Mouse (Mus musculus) urinary bladder, postnatal 36 days (tissue): Measurements from ENCODE around the gene Fgf12.

Source experiments
- DNase-seq, 2 experiments: peaks; one replicate each; pipeline ENCODE4 v3.0.0; 2022; ENCODE audit warnings: low spot score in 2 of 2, mixed read lengths in 1 of 2

The Fgf12 gene

DNA sequence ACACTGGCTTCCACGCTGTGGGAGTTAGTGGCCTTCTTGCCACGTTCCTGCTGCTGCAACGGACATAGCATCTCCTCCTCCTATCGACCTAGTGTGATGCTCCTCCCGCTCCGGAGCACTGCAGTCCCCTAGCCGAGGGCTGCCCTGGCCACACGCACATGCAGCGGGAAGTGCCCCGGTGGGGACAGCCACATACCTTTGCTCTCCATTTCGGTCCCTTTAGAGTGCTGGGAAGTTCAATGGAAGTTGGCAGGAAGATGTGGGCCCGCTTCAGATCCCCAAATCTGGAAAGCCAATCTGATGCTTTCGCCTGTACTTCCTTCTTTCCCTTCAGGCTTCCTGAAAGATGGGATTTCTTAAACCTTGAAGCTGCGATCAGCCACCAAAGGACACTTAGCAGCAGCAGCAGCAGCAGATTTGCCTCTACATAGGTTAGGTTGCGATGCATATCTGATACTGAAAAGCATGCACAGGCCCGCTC lies at the start of gene Fgf12:
Fgf12 (minus strand) TSS at position 431 of the 481 bp plus-strand sequence.
- DNase-seq: no peak

DNA sequence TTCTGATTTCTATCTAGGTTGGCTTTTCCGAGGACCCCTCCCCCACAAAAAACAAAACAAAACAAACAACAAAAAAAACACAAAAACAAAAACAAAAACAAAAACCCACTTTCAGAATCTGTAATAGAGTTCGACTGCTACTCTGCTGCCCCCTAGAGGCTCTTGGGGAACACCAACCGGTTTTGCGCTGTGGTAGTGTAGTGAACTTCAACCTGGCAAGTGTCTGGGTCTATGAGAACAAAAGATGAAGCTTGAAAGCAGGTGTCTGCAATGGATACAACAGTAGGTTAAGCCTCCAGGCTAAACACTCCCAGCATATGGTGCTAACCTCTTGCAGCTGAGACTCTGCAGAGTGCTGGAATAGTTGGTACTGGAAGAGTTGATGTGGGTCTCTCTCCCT lies 40.2 kb upstream of the Fgf12 start:
- peak in 1 of 2 experiments; percentile 6 for DNase-seq

DNA sequence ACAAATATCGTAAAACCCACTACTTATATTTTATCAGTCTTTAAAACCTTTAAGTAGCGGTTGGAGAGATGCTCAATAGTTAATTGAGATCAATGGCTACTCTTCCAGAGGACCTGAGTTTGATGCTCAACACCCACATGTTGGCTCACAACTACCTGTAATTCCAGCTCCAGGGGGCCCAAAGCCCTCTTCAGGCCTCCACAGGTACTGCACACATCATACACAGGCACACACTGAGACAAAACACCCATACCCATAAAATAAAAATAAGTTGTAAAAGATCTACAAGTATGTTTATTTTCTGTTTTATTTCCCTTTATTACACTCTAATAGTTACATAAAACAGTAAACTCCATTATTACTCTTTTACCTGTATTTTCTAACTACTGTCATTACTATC lies 17.4 kb upstream of the Fgf12 start:
- no peak for DNase-seq

DNA sequence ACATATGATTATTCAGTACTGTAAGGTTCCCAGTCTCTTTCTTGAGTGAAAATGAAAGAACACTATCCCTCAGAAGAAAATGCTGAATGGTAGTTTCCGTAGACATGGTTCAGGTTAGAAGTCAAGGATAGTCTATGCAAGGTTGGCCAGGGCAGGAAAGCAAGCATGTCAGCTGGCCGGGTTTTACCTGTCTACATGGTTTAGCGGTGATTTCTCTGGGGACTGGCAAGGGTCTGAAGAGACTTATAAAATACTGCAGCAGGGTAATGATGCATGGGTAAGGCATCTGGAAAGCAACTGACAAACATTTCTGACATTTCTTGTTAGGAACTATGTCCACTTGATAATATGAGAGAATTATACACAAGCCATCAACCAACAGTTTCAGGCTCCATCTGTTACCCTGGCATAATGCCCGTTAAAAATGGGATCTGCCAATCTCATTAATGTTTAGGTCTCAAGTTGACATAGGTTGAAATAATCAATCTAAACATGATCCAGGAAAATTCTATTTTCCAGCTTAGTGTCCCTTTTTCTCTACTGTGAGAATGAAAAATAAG lies 8.6 kb upstream of the Fgf12 start:
- DNase-seq: no peak

DNA sequence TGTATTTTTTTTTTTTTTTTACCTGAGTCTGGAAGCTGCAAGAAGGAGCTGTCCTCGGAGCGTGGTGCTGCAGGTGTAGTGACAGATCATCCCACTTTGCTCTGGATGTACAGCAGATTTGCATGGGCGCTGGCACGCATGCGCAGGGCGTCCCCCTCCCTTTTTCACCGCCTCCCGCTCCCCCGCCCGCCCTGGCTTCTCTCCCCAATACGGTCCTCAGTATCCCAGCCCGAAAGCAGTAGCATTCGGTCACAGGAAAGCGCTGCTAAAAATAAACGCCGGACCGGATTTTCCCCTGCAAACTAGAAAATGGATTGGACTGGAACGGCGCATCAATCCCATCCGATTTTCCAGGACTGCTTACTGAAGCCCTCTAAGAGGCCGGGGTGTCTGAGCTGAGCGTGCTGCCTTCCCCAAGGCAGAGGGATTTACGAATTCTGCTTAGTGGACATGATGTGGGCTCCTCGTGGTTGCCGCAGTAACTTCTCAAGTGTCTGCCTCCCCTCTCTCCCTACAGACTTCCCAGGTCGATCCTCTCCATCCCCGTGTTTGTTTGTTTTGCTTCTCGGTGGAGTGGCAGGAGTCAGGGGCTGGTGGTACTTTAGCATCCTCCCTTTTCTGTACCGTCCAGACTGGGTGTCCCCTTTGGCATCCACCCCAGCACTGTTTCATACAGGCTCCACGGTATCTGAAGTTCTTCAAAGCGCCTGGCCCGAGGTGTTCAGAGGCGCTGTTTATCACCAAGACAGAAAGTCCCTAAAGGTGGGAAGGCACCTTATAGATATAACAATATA lies 453 bp upstream of the Fgf12 start:
- DNase-seq: peak; percentile 5 to 34

DNA sequence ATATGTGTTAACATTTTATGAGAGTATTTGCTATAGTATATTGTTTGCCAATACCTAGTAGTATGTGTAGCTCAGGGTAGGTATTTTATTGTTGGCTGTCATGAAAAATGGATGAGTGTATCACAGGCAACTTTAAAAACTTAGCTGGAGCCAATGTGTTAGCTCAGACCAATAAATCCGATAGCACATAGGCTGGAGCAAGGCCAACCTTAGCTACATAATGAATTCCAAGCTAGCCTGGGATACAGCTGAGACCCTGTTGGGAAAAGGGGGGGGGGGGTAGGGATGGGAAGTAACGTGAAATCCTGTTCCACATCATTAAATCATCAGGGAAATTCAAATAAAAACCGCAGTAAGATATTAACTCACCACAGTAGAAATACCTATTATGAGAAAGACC lies 18.4 kb downstream of the Fgf12 start:
- no peak for DNase-seq

DNA sequence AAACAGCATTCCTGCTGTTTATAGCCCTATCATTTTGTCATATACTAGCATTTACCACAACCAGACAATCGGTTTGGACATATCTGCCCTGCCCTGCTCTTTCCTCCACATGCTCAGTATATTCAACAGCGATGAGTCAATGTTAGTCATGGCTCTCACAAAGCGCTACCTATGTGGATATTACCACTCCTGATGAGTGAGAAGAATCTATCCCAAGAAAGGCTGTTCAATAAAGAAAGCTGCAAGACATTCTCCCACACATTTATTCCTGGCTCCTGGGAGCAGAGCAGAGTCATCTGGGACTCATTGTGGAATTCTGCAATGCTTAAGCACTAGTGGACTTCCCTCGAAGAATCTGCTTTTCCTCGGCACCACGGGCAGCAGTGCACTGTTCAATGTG lies 26.1 kb downstream of the Fgf12 start:
- no peak for DNase-seq

DNA sequence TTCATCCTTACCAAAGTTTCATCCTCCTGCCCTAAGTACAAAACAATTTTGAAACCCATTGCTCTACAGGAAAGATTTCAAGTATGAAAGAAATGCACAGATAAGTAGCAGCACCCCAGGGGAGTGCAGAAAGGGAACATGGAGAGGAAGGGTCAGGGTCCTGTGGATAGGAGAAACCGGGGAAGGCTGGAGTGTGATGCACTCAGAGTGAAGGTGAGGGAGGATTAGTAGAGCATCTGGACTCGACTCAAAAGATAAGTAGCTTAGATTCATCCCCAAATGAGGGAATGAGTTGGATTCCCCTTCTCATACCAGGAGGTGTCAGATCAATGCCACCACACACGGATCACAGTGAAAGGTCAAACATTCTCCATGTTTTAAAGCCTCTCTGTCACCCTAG lies 46.2 kb downstream of the Fgf12 start:
- no peak for DNase-seq

DNA sequence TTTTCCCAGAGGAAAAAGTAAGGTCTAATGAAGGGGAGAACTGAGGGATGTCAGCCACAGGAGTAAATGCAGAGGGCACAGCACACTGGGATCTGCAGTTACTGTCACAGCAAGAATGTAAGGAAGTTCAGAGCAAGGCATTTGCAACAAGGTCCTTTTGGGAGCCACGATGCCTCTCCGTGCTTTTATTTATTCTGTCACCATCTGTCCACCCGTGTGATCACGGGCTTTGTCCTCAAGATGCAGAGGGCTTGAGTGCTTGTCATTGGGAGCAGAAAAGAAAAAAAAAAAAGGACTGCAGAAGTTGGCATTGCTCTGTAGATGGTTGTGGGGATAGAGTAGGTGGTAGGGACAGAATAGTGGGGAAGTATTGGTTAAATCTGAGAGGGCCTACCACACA lies 52.5 kb downstream of the Fgf12 start:
- no peak for DNase-seq

DNA sequence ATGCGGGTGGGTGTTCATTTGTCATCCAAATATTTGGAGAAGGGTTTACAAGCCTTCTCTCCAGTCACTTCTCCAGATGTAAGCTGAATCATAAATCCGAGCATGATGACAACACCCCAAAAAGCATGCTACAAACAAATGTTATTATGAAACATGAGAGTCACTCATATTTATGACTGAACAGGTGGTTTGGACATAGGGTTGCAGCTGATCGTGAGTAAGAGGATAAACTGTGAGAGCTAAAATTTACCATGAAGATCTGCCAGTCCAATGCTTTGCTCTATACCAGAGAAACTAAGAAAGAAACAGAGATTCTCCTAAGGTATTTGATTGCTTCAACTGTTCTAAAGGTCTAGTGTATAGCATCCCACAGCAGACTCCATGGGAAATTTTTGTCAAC lies 56.0 kb downstream of the Fgf12 start:
- no peak for DNase-seq

DNA sequence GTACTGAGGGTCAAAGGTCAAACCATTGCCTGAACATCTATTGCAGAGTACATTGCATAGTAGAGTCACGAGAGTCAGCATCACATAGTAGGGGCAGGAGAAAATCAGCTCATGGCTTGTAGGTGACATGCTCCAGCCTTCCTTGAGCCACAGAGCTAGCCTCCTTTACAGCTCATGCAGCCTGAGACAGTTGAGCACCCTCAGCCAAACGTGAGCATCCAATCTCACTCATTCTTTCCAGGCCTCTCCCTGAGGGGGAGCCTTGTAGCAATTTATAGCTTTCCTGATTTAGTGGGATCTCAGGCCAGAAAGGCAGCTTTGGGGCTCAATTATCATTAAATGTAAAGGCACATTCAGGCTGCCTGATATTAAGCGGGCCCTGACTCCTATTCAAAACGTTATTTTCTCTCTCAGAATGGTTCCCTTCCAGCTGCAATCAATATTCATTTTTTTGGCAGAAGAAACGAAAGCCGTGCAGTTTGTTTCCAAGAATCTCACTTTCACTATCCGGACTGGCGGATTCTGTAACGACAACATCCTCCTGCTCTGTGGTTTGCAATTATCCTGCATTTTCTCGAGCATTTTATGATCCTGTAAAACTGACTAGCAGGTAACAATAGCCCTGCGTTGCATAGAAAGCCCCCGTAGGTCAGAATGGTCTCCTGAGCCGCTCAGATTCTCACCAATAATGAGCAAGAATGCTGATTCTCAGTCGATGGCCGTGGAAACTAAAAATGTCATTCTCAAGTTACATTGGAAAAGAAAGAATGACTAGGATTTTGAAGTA lies 58.6 kb downstream of the Fgf12 start:
- DNase-seq: no peak

DNA sequence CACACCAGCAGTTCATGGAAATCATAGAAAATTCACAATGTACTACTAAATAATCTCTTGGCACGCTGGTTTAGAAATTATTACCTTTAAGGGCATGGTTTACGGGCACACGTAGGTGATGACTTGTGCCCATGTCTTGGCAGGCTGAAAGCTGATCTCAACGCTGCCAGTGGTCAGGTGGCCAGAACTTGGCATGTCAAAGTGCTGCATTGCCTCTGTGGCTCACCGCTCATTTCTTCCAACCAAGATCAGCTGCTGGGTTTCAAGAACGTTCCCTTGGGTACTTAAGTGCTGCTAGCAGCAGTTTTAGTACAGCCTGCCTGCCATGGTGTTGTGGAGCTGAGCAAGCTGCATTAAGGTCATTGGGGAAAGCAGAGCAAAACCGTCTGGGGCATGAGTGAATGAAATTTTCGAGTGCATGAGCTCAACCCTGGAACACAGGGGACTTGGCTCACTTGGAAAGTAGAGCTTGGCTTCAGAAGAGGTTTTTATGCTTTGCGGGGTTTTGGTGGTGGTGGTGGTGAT lies 63.9 kb downstream of the Fgf12 start:
- DNase-seq: peak in 1 of 2 experiments; percentile 9

DNA sequence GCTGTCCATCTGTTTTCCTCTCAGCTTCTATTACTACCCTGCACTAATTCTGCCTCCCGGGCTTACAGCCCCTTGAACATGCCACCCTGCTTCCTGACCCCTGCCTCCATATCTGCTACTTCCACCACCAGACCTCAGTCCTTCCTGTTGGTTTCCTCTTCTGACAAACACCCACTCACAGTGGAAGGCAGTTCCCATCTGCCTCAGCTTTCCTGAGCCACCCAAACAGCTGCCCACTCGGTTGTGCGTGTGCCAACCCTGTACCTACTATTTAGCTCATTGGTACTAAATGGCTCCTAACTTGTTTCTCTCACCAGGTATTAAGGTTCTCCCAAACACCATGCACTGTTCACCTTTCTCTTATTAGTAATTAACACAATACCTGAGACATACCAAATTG lies 71.2 kb downstream of the Fgf12 start:
- no peak for DNase-seq

DNA sequence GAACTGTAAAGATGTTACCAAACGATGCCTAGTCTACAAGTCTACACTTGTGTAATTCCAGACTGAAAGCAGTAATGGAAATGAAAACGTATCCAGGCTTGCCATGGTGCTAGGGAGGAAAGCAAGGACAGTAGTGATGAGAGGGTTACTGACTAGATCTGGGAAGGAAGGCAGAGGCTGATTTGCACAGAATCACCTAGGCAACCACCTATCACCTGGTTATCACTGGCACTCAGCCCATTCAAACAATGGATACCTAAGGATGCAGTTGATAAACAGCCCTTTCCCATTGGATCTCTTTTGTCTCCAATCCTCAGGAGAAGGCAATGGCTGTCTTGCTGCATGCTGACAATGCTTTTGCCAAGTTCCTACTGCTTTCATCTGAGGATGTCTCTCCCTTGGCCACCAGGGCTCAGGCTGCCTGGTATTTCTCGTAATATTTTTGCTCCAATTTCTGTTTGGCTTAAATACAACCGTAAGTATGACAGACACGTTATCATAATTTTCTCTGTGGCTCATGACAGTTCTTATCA lies 84.0 kb downstream of the Fgf12 start:
- DNase-seq: no peak

DNA sequence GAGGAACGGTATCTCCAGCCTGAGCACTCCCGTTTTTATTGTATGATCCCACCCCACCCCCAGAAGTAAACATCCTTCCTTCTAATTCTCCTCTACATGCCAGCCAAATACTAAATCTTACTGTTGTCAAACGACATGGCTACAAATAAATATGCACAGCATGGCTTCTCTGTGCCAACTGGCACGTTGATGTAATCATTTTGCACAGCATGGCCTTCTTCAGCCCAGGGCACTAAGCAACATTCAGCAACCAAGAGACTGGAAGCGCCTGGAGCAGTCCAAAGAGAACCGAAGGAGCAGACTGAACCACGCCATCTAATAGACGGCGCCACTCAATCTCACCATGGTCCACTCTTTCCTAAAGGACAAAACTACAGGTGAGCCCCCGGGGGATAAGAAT lies 100.2 kb downstream of the Fgf12 start:
- DNase-seq: no peak

DNA sequence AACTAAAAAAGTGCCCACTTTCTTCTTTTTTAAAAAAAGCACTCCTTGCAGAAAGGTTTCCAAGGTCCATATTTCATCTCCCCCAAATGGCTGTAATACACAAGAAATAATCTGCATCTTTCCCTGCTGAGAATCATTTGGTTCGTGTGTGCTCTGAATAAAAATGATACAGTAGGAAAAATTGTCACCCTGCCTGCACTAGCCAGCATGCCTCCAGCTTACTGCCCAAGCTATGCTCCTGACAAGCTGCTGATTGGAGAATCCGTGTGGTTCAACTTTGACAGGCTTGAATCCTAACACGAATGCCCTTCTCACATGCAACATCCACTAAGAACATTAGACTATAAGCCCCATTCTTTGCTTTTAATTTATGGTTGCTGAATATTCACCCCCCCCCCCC lies 102.3 kb downstream of the Fgf12 start:
- no peak for DNase-seq

DNA sequence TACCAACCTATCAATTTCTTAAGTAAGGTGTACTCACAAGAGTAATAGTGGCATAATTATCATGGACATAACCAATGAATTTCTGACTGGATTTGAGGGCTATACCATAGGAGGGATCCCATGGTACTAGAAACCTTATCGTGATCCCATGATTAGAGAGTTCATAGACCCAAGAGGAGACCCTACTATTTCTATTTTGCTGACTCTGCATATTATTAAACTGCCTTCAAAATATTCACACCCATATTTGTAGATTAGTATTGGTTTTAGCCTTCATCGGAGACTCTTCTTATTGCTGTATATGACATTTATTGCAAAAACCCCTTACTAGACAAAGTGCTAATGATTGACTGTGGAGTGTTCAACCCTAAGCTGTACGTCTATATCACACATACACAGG lies 107.8 kb downstream of the Fgf12 start:
- no peak for DNase-seq

DNA sequence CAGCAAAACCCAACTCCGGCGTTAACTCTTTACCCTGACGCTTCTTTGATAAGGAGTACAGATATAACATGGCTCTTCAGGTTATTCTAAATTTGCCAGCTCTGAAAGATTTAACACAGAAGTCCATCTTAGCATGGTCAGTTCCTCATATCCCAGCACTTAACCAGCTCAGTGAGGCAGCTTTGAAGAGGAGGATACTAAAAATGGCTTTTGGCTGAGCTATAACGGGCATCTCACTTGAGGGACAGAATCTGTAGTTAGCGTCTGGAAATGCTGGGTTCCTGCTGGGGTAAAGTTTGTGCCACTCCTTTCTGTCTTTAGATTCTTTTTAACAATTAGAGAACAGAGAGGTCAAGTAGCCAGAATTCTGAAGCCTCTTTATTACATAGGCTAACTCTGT lies 121.1 kb downstream of the Fgf12 start:
- no peak for DNase-seq

DNA sequence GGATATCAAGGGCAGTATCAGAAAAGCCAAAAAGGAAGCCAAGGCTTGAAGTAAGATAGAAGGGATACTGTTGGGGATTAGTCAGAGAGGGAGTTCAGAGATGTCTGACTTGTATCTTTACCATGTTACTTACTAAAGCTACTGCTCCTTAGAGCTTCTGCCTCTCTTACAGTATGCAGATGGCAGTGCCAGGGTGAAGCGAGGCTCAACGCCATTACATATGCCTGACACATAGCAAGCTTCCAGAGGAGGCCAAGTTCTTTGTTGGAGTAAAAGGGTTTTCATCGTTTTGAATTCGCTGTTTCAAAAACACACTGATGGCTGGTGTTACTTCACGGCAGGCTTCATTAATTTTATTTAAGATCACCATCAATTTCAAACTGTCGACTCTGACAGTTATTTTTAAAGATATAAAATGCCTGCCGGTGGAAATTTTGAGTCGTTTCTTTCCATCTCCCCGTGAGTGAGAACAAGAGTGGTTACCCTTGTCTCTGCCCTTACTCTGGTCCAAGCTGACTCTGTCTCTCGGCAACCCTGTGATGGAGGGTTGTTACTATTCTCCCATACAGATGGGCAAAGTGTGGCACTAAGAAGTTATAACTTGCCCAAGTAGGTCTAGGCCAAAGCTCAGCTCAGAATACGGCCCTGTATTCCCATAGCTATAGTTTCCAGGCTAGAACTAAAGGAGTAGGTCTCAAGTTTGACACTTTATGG lies 121.9 kb downstream of the Fgf12 start:
- DNase-seq: no peak

DNA sequence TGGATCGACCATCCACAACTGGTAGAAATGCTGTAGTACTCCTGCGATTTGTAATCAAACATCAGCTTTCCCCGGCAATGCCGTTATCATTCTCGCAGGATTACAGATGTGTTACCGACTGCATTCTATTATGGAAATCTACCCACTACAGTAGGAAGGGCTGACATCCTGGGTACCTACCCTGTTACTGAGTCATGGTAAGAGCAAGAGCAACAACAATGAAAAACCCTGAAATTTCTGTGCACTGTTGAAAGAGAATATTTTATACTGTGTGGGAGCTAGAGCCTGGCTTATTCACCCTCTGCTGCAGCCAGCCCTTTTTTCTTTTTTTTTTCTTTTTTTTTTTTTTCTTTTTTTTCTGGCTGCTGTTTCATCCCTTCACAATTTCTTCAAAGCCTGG lies 126.6 kb downstream of the Fgf12 start:
- DNase-seq: no peak

DNA sequence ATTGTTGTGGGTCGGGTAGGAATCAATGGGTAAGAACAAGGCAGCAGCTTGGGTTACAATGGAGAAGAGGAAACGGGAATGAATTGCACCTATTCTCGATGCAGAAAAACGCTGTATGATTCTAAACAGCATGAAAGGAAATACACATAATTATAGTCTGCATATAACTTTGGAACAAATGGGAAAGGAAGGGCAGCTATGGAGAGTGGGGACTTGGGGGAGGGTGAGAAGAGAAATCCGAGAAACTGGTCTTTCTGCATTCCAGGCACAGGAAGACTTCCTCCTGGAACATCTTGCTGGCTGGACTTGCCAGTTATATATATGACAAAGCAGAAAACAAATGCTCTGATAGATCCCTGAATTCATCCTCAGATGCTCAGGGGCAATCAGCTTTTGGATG lies 127.2 kb downstream of the Fgf12 start:
- no peak for DNase-seq

DNA sequence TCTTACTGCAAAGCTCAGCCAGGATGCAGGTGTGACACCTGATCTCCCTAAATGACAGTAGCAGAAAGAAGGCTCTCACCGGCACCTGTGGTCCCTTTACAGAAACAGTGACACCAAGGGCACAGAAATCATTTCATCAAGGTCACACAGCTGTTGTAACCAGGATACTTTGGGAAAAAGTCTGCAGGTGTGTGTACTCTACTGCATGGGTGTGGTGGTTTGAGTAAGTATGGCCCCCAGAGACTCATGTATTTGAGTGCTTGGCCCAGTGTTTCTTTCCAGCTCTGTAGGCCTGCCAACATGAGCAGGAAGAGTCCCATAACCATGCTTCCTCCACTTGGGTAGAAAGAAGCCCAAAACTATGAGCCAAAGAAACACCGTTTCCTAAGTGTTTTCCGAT lies 138.5 kb downstream of the Fgf12 start:
- no peak for DNase-seq
